Mouse (Mus musculus): ENCODE measurements around the gene Zfp335.

Zfp335 gene

DNA sequence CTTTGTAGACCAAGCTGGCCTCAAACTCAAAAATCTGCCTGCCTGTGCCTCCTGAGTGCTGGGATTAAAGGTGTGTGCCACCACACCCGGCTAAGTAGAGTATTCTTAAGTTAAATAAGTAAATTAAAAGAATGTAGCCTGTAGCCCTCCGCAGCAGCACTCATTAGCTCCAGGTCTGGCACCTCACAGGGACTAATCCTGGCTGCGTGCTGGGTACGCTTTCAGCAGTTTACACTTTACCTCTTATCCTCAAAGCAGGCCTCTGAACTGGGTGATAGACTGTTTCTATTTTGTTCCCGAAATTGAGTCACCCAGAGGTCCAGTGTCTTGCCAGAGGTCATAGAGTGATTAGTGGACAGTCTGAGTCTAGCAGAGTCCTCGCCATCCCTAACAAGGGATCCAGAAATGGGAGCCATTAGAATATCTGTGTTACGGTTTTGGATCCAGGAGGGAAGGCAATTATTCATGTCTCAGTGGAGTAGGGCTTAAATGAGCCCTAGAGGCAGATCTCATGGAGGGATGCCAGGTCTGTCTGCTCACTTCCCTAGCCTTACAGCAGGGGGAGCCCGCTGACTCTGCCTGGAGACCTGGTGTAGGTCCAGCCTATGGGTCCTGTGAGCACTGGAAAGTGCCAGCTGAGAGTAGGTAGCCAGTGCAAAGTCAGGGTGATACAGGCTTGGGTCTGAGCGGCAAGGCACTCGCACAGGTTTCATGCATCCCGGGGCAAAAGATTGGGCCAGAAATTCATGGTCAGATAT is 12.7 kb upstream of the Zfp335 start:
- DNase-seq = peak; percentile 93 to 96

GRCm38 (mm10) chr2:164923291-164923690 is 11.7 kb upstream of the Zfp335 start:
- DNase-seq = no peak

GRCm38 (mm10) chr2:164921984-164922383 is 10.4 kb upstream of the Zfp335 start:
- DNase-seq = no peak

- DNase-seq = peak; percentile 35 to 41
Observed at GRCm38 (mm10) chr2:164918325-164918724, 6.8 kb upstream of the Zfp335 start.

DNA sequence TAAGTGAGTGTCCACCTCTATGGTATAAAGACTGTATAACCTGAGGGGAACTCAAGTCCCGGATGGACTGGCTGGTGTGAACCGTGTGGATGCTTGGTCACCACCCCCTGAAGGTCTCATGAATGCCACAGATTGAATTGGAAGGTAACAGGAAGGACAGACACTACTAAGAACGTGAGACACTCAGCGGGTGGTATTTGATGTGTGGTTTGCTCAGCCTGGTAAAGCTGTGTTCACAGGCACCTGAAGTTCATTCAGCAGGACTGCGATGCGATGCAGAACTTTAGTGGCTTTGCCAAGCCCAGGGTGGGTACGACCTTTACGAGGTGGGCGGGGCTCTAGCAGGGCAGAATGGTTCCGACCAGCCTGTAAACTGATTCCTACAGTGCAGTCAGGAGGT is 5.8 kb upstream of the Zfp335 start:
- DNase-seq = no peak

GRCm38 (mm10) chr2:164916820-164917219 is 5.3 kb upstream of the Zfp335 start:
- no peak for DNase-seq

- peak in 1 of 2 experiments; percentile 4 for DNase-seq
Observed at GRCm38 (mm10) chr2:164913428-164913786, 1.9 kb upstream of the Zfp335 start.

DNA sequence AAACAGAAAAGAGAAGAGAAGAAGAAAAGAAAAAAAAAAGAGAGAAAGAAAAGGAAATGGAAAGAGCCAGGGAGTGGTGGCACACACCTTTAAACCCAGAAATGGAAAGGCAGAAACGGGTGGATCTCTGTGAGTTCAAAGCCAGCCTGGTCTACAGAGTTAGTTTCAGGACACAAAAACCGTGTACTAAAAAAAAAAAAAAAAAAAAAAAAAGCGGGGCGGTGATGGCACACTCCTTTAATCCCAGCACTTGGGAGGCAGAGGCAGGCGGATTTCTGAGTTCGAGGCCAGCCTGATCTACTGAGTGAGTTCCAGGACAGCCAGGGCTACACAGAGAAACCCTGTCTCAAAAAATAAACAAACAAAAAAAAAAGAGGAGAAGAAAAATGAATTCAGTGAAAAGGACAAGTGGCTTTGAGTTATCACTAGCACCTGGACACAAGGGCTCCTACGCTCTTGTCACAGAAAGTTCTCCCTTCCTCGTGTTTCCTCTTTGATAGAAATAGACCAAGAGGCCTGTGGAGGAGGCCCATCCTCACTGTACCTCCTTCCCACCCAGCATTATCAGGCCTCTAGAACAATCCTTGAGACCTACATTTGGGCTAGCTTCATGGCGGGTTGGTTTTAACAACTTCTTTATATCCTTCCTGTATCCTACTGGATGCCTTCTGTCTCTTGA is 1.3 kb upstream of the Zfp335 start:
- no peak for DNase-seq

GRCm38 (mm10) chr2:164912151-164912550 is 594 bp upstream of the Zfp335 start:
- DNase-seq = no peak

- DNase-seq = peak in 1 of 2 experiments; percentile 38
Observed at GRCm38 (mm10) chr2:164910360-164911061, 1.0 kb downstream of the Zfp335 start.

GRCm38 (mm10) chr2:164909542-164909941 is 2.0 kb downstream of the Zfp335 start:
- DNase-seq = no peak

- DNase-seq = no peak
Observed at GRCm38 (mm10) chr2:164909100-164909499, 2.5 kb downstream of the Zfp335 start.

GRCm38 (mm10) chr2:164908011-164908410 is 3.5 kb downstream of the Zfp335 start:
- no peak for DNase-seq

GRCm38 (mm10) chr2:164907511-164907910 is 4.0 kb downstream of the Zfp335 start:
- DNase-seq = no peak

DNA sequence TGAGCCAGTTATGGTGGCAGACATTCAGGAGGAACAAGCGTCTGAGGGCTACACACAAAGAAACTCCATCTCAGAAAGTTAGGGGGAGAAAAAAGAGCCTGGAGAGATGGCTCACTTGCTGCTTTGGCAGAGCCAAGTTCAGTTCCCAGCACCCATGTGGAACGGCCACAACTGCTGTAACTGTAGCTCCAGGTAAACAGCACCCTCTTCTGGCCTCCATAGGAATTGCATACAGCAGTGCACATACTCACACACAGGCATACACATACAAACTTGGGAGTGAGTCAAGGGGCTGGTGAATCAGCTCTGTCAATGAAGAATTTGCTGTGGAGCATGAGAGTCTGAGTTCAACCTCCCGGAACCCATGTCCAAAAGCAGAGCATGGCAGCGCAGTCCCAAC is 5.5 kb downstream of the Zfp335 start:
- no peak for DNase-seq

DNA sequence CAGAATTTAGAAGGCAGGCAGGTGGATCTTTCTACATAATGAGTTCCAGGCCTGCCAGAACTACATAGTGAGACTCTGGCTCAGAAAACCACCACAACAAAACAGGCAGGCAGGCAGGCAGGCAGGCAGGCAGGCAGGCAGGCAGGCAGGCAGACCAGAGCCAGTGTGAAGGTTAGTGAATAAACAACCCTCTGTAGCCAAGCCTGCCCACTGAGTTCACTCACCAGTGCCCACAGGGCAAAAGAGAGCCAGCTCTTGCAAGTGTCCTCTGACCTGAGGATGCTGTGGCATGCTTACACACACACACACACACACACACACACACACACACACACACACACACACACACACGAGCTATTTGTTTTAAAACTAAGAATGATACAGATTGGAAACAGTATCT is 8.1 kb downstream of the Zfp335 start:
- no peak for DNase-seq

- peak; percentile 48 to 61 for DNase-seq
Observed at GRCm38 (mm10) chr2:164901380-164901779, 10.2 kb downstream of the Zfp335 start.

DNA sequence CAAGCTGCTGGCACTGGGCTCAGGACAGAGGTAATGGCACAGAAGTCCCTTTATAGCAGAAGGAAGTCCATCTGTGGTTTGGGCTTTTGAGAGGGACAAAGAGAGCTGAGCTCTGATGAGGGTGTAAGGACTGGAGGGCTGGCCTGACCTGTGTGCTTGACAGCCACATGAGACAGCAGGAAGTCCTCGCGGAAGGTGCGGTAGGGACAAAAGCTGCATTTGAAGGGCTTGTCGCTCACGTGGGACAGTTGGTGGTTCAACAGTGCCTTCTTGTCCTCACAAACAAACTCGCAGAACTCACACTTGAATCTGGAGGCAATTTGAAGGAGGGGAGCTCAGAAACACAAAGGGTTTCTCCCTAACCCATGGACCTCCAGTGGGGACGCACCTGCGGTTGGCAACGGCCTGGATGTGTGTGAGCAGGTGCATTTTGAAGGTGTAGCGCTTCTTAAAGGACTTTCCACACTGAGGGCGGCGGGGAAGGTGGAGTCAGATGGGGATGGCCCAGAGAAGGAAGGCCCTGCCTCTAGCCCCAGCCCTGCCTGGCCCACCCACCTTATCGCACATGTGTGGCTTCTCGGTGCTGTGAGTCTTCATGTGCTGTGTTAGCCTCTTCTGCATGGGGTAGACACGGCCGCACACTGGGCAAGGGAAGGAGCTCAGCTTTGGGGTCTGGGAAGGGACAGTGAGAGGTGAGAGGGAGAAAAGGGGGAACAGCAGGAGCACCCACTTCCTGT is 11.7 kb downstream of the Zfp335 start:
- no peak for DNase-seq

- DNase-seq = no peak
Observed at GRCm38 (mm10) chr2:164899034-164899433, 12.5 kb downstream of the Zfp335 start.

- no peak for DNase-seq
Observed at GRCm38 (mm10) chr2:164898008-164898407, 13.5 kb downstream of the Zfp335 start.

DNA sequence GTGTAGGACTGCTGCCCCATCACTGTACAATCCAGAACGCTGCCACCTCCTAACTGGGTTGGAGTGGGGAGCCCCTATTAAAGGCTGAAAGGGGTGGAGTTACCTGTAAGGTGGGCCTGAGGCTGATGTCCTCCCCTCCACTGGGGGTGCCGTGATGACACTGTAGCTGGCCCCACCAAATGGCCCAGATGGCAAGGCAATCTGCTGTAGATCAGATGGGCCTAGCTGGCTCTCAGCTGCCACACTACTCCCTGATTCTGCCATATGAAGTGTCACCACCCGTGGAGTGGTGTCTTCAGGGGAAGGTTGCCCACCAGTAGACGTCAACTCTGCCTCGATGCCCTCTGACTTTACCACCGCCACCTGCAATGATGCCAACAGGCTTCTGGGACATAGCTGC is 15.7 kb downstream of the Zfp335 start:
- DNase-seq = no peak

GRCm38 (mm10) chr2:164894644-164895043 is 16.9 kb downstream of the Zfp335 start:
- no peak for DNase-seq

DNA sequence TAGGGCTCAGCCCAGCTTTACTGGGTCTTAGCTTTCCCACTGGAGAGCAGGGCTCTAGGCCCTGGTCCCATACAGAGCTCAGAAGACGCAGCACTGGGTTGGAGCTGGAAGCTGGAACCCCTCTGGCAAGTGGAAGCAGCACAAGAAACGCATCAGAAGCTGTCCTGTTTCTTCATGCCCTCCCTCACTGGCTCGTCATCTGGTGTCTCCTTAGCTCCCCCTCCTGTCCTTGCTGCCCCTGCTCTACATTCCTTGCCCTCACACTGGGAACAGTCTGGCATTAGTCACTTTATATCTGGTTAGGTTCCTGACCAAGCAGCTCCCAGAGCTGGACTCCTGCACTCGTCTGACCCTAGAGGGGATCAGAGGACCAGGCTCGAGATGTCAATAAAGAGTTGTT is 17.5 kb downstream of the Zfp335 start:
- DNase-seq = no peak
